Mouse (Mus musculus): ENCODE results near the gene Slc2a10.
"Not testable (repeated sequence)": the region's sequence is repeated elsewhere in the genome, so short reads cannot be mapped to it uniquely, and the experiment has no call there.

The Slc2a10 gene

GRCm38 (mm10) chr2:165498816-165499215 is 4.8 kb upstream of the Slc2a10 start:
- DNase-seq (ENCODE audit: low read depth, low spot score): no peak

- no peak for DNase-seq (ENCODE audit: low read depth, low spot score)
These were observed 6.1 kb downstream of the Slc2a10 start for GRCm38 (mm10) chr2:165509686-165510085.

- no peak for DNase-seq (ENCODE audit: low read depth, low spot score)
These were observed 6.9 kb downstream of the Slc2a10 start for GRCm38 (mm10) chr2:165510466-165510865.

GRCm38 (mm10) chr2:165510914-165511458 is 7.4 kb downstream of the Slc2a10 start:
- not testable (repeated sequence) for DNase-seq (ENCODE audit: low read depth, low spot score)

GRCm38 (mm10) chr2:165511530-165511929 is 7.9 kb downstream of the Slc2a10 start:
- DNase-seq (ENCODE audit: low read depth, low spot score): not testable (repeated sequence)

GRCm38 (mm10) chr2:165512426-165512825 is 8.8 kb downstream of the Slc2a10 start:
- no peak for DNase-seq (ENCODE audit: low read depth, low spot score)

- DNase-seq (ENCODE audit: low read depth, low spot score): no peak
These were observed 9.4 kb downstream of the Slc2a10 start for GRCm38 (mm10) chr2:165512870-165513600.

- no peak for DNase-seq (ENCODE audit: low read depth, low spot score)
These were observed 11.7 kb downstream of the Slc2a10 start for GRCm38 (mm10) chr2:165515178-165515728.

GRCm38 (mm10) chr2:165525609-165526008 is 22.0 kb downstream of the Slc2a10 start:
- no peak for DNase-seq (ENCODE audit: low read depth, low spot score)

- DNase-seq (ENCODE audit: low read depth, low spot score): peak; percentile 31
These were observed 25.5 kb downstream of the Slc2a10 start for GRCm38 (mm10) chr2:165529106-165529505.

GRCm38 (mm10) chr2:165533789-165534188 is 30.2 kb downstream of the Slc2a10 start:
- DNase-seq (ENCODE audit: low read depth, low spot score): no peak

GRCm38 (mm10) chr2:165540975-165541374 is 37.4 kb downstream of the Slc2a10 start:
- no peak for DNase-seq (ENCODE audit: low read depth, low spot score)

GRCm38 (mm10) chr2:165542939-165543669 is 39.5 kb downstream of the Slc2a10 start:
- no peak for DNase-seq (ENCODE audit: low read depth, low spot score)

- DNase-seq (ENCODE audit: low read depth, low spot score): no peak
These were observed 40.1 kb downstream of the Slc2a10 start for GRCm38 (mm10) chr2:165543670-165544016.

GRCm38 (mm10) chr2:165545687-165546086 is 42.1 kb downstream of the Slc2a10 start:
- no peak for DNase-seq (ENCODE audit: low read depth, low spot score)

- no peak for DNase-seq (ENCODE audit: low read depth, low spot score)
These were observed 42.8 kb downstream of the Slc2a10 start for GRCm38 (mm10) chr2:165546341-165546740.

GRCm38 (mm10) chr2:165547410-165547809 is 43.8 kb downstream of the Slc2a10 start:
- peak; percentile 19 for DNase-seq (ENCODE audit: low read depth, low spot score)

- DNase-seq (ENCODE audit: low read depth, low spot score): no peak
These were observed 45.0 kb downstream of the Slc2a10 start for GRCm38 (mm10) chr2:165548627-165549026.

GRCm38 (mm10) chr2:165550410-165550809 is 46.8 kb downstream of the Slc2a10 start:
- DNase-seq (ENCODE audit: low read depth, low spot score): not testable (repeated sequence)

GRCm38 (mm10) chr2:165554066-165554465 is 50.5 kb downstream of the Slc2a10 start:
- DNase-seq (ENCODE audit: low read depth, low spot score): no peak

GRCm38 (mm10) chr2:165557278-165557677 is 53.7 kb downstream of the Slc2a10 start:
- no peak for DNase-seq (ENCODE audit: low read depth, low spot score)

GRCm38 (mm10) chr2:165558916-165559315 is 55.3 kb downstream of the Slc2a10 start:
- DNase-seq (ENCODE audit: low read depth, low spot score): no peak

All from skeletal muscle tissue, adult 2 months (tissue).